Mouse (Mus musculus): ENCODE measurements at regions not wholly inside any gene's neighbourhood (a gene's known extent, or its start where the extent isn't known, plus 50 kb on each side); places are given as distances from the start of the nearest gene placed in this dataset.

DNA sequence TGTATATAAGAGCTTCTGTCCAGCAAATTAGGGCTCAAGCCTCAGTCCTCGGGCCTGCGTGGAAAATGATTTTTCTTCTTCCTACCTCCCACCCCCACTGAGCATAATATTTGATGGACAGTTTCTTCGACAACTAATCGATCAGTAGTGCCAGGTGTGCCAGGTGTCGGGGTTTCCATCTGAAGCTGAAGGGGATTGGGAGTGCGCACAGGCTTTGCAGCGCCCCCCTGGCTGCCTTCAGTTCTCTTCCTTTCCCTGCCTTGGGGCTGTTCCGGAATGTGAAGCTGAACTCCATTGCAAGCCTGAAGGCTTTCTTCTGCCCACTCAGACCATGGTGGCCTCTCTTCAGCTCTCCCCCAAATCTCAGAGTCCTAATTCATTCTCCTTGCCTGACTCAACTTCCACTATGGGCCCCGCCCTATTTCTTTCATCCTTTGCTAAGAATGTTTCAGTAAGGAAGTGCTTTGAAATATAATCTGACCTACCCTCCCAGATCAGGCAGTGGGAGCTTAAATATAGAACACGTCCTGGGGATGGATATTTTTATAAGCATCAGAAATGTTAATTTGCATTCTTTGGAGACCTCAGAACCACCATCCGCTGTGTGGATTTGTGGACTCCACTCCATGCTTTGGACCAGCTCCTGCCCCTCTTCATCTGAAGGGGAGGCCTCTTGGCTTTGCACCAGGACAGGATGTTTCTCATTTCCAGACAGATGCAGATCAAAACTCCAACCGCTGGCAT, 75.5 kb upstream of the Sh3bp4 start:
- Histone ChIP-seq H3K9me3 (replicated peaks; ENCODE audit: low read length) (peaks cover 70% of the 10 kb centered on the region), H3K36me3 (replicated peaks in 1 of 2; ENCODE audit: control insufficient read depth in 1 of 2, insufficient read depth in 1 of 2, low read length in 1 of 2) (no peaks in the 10 kb centered on the region), H3K79me2 (replicated peaks; ENCODE audit: control insufficient read depth, extremely low read depth, insufficient read depth, poor library complexity, severe bottlenecking) (no peaks in the 10 kb centered on the region), H3K4me1 (ENCODE audit: control insufficient read depth in 1 of 2, insufficient read depth in 2 of 2) (no peaks in the 10 kb centered on the region), H3K27ac (ENCODE audit: insufficient read depth, low read depth) (no peak overlapping the region), H3K9ac (ENCODE audit: insufficient read depth, low read depth) (no peak overlapping the region), H3K4me3 (replicated peaks in 1 of 3; ENCODE audit: low read depth in 2 of 3, low read length in 2 of 3, poor library complexity in 1 of 3) (no peak overlapping the region), H3K27me3 (replicated peaks) (no peaks in the 10 kb centered on the region), H3K4me2 (ENCODE audit: insufficient read depth, low read depth, poor library complexity, severe bottlenecking) (no peak overlapping the region)
- in situ Hi-C loops (cut with MboI; ENCODE audit: low pct_ligation_motif_present, low pct_unique_long_range_greater_than_20kb, low sequenced_read_pairs) (no loop called here), dilution Hi-C loops (cut with MboI; ENCODE audit: extremely low pct_ligation_motif_present, extremely low pct_unique_long_range_greater_than_20kb, low sequenced_read_pairs) (no loop called here)
- DNase-seq (ENCODE audit: extremely low read depth), result no peak
- TF ChIP-seq HCFC1 (IDR thresholded peaks at IDR 0.05; ENCODE audit: low read depth, low read length) (no peak), CHD2 (IDR thresholded peaks at IDR 0.05; ENCODE audit: low read length) (no peak), POLR2AphosphoS2 (IDR thresholded peaks at IDR 0.05; ENCODE audit: low read depth, low read length) (no peak), MAX (IDR thresholded peaks at IDR 0.05; ENCODE audit: low read length) (no peak), MYC (IDR thresholded peaks at IDR 0.05; ENCODE audit: low read depth, low read length) (no peak), CHD1 (IDR thresholded peaks at IDR 0.05; ENCODE audit: low read depth, low read length) (no peak), JUN (IDR thresholded peaks at IDR 0.05; ENCODE audit: insufficient read depth, low read depth, low read length) (no peak), JUND (conservative IDR thresholded peaks at IDR 0.05; ENCODE audit: low read depth, low read length) (no peak), TBP (conservative IDR thresholded peaks at IDR 0.05; ENCODE audit: low read depth, low read length) (no peak), ELF1 (IDR thresholded peaks at IDR 0.05; ENCODE audit: low read depth, low read length) (no peak), ZNF384 (IDR thresholded peaks at IDR 0.05; ENCODE audit: low read depth, low read length) (no peak), RAD21 (IDR thresholded peaks at IDR 0.05; ENCODE audit: low read depth, low read length) (no peak), KAT2A (IDR thresholded peaks at IDR 0.05; ENCODE audit: insufficient replicate concordance, low read length) (no peak), TCF12 (IDR thresholded peaks at IDR 0.05; ENCODE audit: low read depth, low read length) (no peak), UBTF (IDR thresholded peaks at IDR 0.05; ENCODE audit: low read depth, low read length) (no peak), NELFE (IDR thresholded peaks at IDR 0.05; ENCODE audit: low read depth, low read length) (no peak), ZMIZ1 (IDR thresholded peaks at IDR 0.05; ENCODE audit: low read depth, low read length) (no peak), E2F4 (IDR thresholded peaks at IDR 0.05; ENCODE audit: insufficient replicate concordance, low read depth, low read length) (no peak), IRF4 (IDR thresholded peaks at IDR 0.05; ENCODE audit: low read depth, low read length) (no peak), GABPA (IDR thresholded peaks at IDR 0.05; ENCODE audit: insufficient replicate concordance, low read depth, low read length) (no peak)

DNA sequence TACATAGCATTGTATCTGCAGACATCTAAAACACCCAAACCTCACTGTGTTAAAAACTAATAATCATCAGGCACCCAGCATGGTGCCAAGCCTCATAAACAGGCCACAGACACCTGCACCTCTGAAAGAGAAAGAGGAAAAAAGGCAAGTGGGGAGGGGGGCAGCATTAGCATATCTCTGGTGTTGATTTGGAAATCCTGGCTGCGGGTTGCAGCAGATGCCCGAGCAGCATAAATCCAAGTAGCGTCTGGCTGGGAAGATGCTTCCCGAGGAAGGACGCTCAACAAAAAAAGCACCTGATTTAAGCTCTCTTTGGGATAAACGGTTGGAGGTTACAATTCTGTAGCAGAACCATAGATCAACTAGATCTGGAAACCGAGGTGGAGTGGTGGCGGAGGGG, 74.3 kb upstream of the Sh3bp4 start:
- in situ Hi-C loops (cut with MboI; ENCODE audit: low pct_ligation_motif_present, low pct_unique_long_range_greater_than_20kb, low sequenced_read_pairs), result no loop called here
- TF ChIP-seq ZKSCAN1 (IDR thresholded peaks at IDR 0.05; ENCODE audit: borderline replicate concordance, low read depth, low read length), result no peak
- TF ChIP-seq NELFE (IDR thresholded peaks at IDR 0.05; ENCODE audit: low read depth, low read length), result no peak
- TF ChIP-seq KAT2A (IDR thresholded peaks at IDR 0.05; ENCODE audit: insufficient replicate concordance, low read length), result no peak
- no peak for TF ChIP-seq TCF12 (IDR thresholded peaks at IDR 0.05; ENCODE audit: low read depth, low read length)
- no peak for TF ChIP-seq CHD1 (IDR thresholded peaks at IDR 0.05; ENCODE audit: low read depth, low read length)
- no peak for TF ChIP-seq USF2 (conservative IDR thresholded peaks at IDR 0.05; ENCODE audit: low read depth, low read length)
- no peak for TF ChIP-seq USF1 (IDR thresholded peaks at IDR 0.05; ENCODE audit: low read depth, low read length)
- TF ChIP-seq EP300 (IDR thresholded peaks at IDR 0.05; ENCODE audit: low read length), result no peak
- TF ChIP-seq NRF1 (IDR thresholded peaks at IDR 0.05; ENCODE audit: low read depth, low read length), result no peak
- TF ChIP-seq IRF4 (IDR thresholded peaks at IDR 0.05; ENCODE audit: low read depth, low read length), result no peak
- Histone ChIP-seq H3K27me3 (replicated peaks) (no peaks in the 10 kb centered on the region), H3K9me3 (replicated peaks; ENCODE audit: low read length) (peaks cover 75% of the 10 kb centered on the region), H3K4me3 (replicated peaks in 1 of 3; ENCODE audit: low read depth in 2 of 3, low read length in 2 of 3, poor library complexity in 1 of 3) (no peak overlapping the region), H3K4me1 (ENCODE audit: control insufficient read depth in 1 of 2, insufficient read depth in 2 of 2) (no peaks in the 10 kb centered on the region), H3K79me2 (replicated peaks; ENCODE audit: control insufficient read depth, extremely low read depth, insufficient read depth, poor library complexity, severe bottlenecking) (no peaks in the 10 kb centered on the region), H3K27ac (ENCODE audit: insufficient read depth, low read depth) (no peak overlapping the region), H3K36me3 (replicated peaks in 1 of 2; ENCODE audit: control insufficient read depth in 1 of 2, insufficient read depth in 1 of 2, low read length in 1 of 2) (no peaks in the 10 kb centered on the region), H3K9ac (ENCODE audit: insufficient read depth, low read depth) (no peak overlapping the region), H3K4me2 (ENCODE audit: insufficient read depth, low read depth, poor library complexity, severe bottlenecking) (no peak overlapping the region)
- no peak for DNase-seq (ENCODE audit: extremely low read depth)
- dilution Hi-C loops (cut with MboI; ENCODE audit: extremely low pct_ligation_motif_present, extremely low pct_unique_long_range_greater_than_20kb, low sequenced_read_pairs), result no loop called here
